ENCODE assay signal across 22 mouse cellular contexts in genomic region chr1:166204171-166204570, GRCm38 (mm10). TPM values are rescaled to one million over a fixed set of nuclear protein-coding genes. Genes with fewer than 3 reads are reported as not detected.
DNase-seq lines count a peak whose midpoint lies in the region; ATAC-seq lines count a peak whose summit lies in the region.
"Had no signal": no experiment of that assay in that cellular context is flagged by ENCODE, and none has a peak within 500 bp of the region (broad histone marks: within the 10 kb centered on the region; RNA-seq: fewer than 3 reads in every experiment).

No protein-coding gene starts in this region.

- peak; percentile 63 for ATAC-seq in common myeloid progenitor, adult 5-6 weeks (replicated peaks; ENCODE audit: low read depth, poor library complexity, severe bottlenecking)
- peak; percentile 76 for ATAC-seq in granulocyte monocyte progenitor cell, adult 5-6 weeks (replicated peaks; ENCODE audit: poor library complexity, severe bottlenecking)
- ATAC-seq: forebrain, embryonic 14.5 days; forebrain, postnatal 0 days had no signal

- peak; percentile 12 for DNase-seq in embryo, embryonic 10 days (ENCODE audit: low spot score)
- DNase-seq in embryo, embryonic 9.5 days (ENCODE audit: extremely low spot score), result no peak
- no peak for DNase-seq in adrenal gland, adult 18-20 months (ENCODE audit: low spot score in 2 of 2)
- no peak for DNase-seq in ovary, postnatal 36 days (ENCODE audit: low spot score)
- DNase-seq in spleen, adult 12 weeks (ENCODE audit: low spot score), result no peak
- DNase-seq: adrenal gland, adult 8-10 months; adrenal gland, postnatal 25 days; B cell, adult 2 months; cerebellum, adult 11-12 months; cerebellum, adult 8-10 months; cerebellum, postnatal 10 days; cerebellum, postnatal 36 days; forebrain, postnatal 0 days; gastrocnemius, adult 2 months; gastrocnemius, postnatal 14 days; heart, adult 2 months; heart, postnatal 14 days had no signal

RNA-seq across cellular contexts. Expression of gene Mael, which starts 34.4 kb away (rescaled TPM):
- total RNA-seq in common myeloid progenitor, adult 5-6 weeks (2017), result not detected in 2 replicates
- not detected in 2 replicates for total RNA-seq in granulocyte monocyte progenitor cell, adult 5-6 weeks (2014; fragmentation: Nextera tagmentation)
- total RNA-seq in granulocyte monocyte progenitor cell, adult 5-6 weeks (2017), result not detected in 2 replicates
- total RNA-seq in adrenal gland, adult 18-20 months (2021), result not detected
- total RNA-seq: adrenal gland, adult 8-10 months; adrenal gland, postnatal 25 days; gastrocnemius, adult 2 months; gastrocnemius, postnatal 14 days; heart, adult 2 months; heart, postnatal 14 days; hematopoietic stem cell, adult 5-6 weeks; MEL had no signal

RNA-seq across cellular contexts. Expression of gene Ildr2, which starts 49.8 kb away (rescaled TPM):
- not detected in 2 replicates for total RNA-seq in common myeloid progenitor, adult 5-6 weeks (2017)
- total RNA-seq in granulocyte monocyte progenitor cell, adult 5-6 weeks (2014; fragmentation: Nextera tagmentation), result not detected in 2 replicates
- not detected in 2 replicates for total RNA-seq in granulocyte monocyte progenitor cell, adult 5-6 weeks (2017)
- total RNA-seq in adrenal gland, adult 18-20 months (2021), result 1 to 10 TPM; 4.1 to 7.5 TPM
- total RNA-seq: hematopoietic stem cell, adult 5-6 weeks; MEL had no signal
